ENCODE assay signal across 8 mouse cellular contexts in the genomic region with DNA sequence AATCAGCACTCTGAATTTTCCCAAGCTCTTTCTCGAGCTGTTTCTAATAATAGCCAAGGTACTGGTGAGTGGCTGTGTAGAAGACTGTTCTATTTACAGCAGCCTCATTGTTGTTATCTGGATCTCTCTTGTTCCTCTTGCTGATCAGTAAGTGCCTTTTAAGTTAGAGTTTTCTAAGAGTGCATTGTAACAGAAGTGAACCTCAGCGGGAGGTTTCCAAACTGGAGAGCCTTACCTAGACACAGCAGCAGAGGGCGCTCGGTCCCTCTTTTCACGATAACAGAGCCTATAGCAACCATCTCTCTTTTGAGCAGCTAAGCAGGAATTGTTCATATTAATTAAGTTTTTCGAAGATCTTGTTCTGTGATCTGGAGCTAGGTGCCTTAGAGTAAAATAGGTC.
DNase-seq lines count a peak whose midpoint lies in the region; ATAC-seq lines count a peak whose summit lies in the region.

No protein-coding gene starts in this region.

- peaks cover 29% of the 10 kb centered on the region for H3K4me1 ChIP-seq in midbrain, embryonic 16.5 days (ENCODE audit: control insufficient read depth, insufficient read depth, low read length)

- H3K4me3 ChIP-seq in midbrain, embryonic 16.5 days (ENCODE audit: low read depth, low read length) = no peak overlapping the region

- no peak overlapping the region for H3K9ac ChIP-seq in midbrain, embryonic 16.5 days (ENCODE audit: low read depth, low read length)

- peak; percentile 80 for ATAC-seq in inflammation-experienced regulatory T-cells, adult 6 months
- ATAC-seq in midbrain, embryonic 16.5 days = peak; percentile 69

- peak overlapping the region; percentile 32 for H3K4me2 ChIP-seq in midbrain, embryonic 16.5 days (ENCODE audit: low read length)

- 0% methylated on average over 6 of the region's 6 CpGs for WGBS in midbrain, embryonic 16.5 days

- no peaks in the 10 kb centered on the region for H3K9me3 ChIP-seq in midbrain, embryonic 16.5 days (replicated peaks; ENCODE audit: control insufficient read depth, low read length, poor library complexity, severe bottlenecking)

- peaks cover 2% of the 10 kb centered on the region; the same call in 1 of the 2 replicates for H3K27me3 ChIP-seq in midbrain, embryonic 16.5 days (ENCODE audit: control insufficient read depth, insufficient read depth, low read depth, low read length)

- DNase-seq in ovary, postnatal 10 days (ENCODE audit: low spot score) = peak; percentile 46
- no peak for DNase-seq in ovary, adult 18-20 months (ENCODE audit: low spot score)
- DNase-seq in cerebellum, postnatal 36 days = peak; percentile 77 to 83
- DNase-seq in gastrocnemius, postnatal 10 days = peak; percentile 74
- DNase-seq in left cerebral cortex, postnatal 25 days (ENCODE audit: low spot score in 2 of 2) = peak; percentile 83 to 85
- DNase-seq in spleen, postnatal 36 days (ENCODE audit: low spot score in 2 of 2) = peak; percentile 17 to 27

- peak overlapping the region; percentile 86 for H3K27ac ChIP-seq in midbrain, embryonic 16.5 days (ENCODE audit: low read length)

- no peaks in the 10 kb centered on the region for H3K36me3 ChIP-seq in midbrain, embryonic 16.5 days (ENCODE audit: control insufficient read depth, insufficient read depth, low read length)

- intact Hi-C loops in left cerebral cortex, postnatal 25 days (cut with DNase I) = loop anchor here (2.0 to 5.0 kb wide), 3 partner anchors 210 to 1031 kb away; no protein-coding TSS in a partner anchor
